Mouse (Mus musculus) forebrain, embryonic 11.5 days (tissue): ENCODE measurements at regions not wholly inside any gene's neighbourhood (a gene's known extent, or its start where the extent isn't known, plus 50 kb on each side); places are given as distances from the start of the nearest gene placed in this dataset.

Experiments used
- ATAC-seq: fragments of 200-750 bp; cut with Nextera tagmentation; replicated peaks from 2 replicates; pipeline ENCODE4 v1.8.0; 2017; ENCODE audit warnings: moderate TSS enrichment; ENCODE audit not compliant: low FRiP score
- DNase-seq: peaks from one replicate; pipeline ENCODE4 v3.0.0-alpha.2; 2017; ENCODE audit warnings: low spot score
- H3K27ac ChIP-seq: fragments of 300-500 bp; sonication (generic); 2 replicates; pipeline ENCODE4 v1.5.1; 2014; ENCODE audit warnings: low read depth, low read length
- H3K27me3 ChIP-seq: fragments of 300-500 bp; sonication (generic); 2 replicates; pipeline ENCODE4 v1.6.1; 2014; ENCODE audit warnings: mild to moderate bottlenecking, low read length, mixed read lengths; ENCODE audit not compliant: control insufficient read depth, insufficient read depth
- H3K36me3 ChIP-seq: fragments of 300-500 bp; sonication (generic); 2 replicates; pipeline ENCODE4 v1.6.1; 2014; ENCODE audit warnings: mild to moderate bottlenecking, low read length, moderate library complexity, mixed read lengths; ENCODE audit not compliant: control insufficient read depth, insufficient read depth
- H3K4me1 ChIP-seq: fragments of 300-500 bp; sonication (generic); replicated peaks from 2 replicates; pipeline ENCODE4 v1.6.1; 2014; ENCODE audit warnings: low read length, mixed read lengths; ENCODE audit not compliant: control insufficient read depth, insufficient read depth
- H3K4me2 ChIP-seq: fragments of 300-500 bp; sonication (generic); 2 replicates; pipeline ENCODE4 v1.6.1; 2014; ENCODE audit warnings: low read depth, mild to moderate bottlenecking, low read length, moderate library complexity, mixed read lengths; ENCODE audit not compliant: severe bottlenecking
- H3K4me3 ChIP-seq: fragments of 300-500 bp; sonication (generic); 2 replicates; pipeline ENCODE4 v1.5.1; 2014; ENCODE audit warnings: low read depth, low read length
- H3K9ac ChIP-seq: fragments of 300-500 bp; sonication (generic); 2 replicates; pipeline ENCODE4 v1.6.1; 2014; ENCODE audit warnings: low read length
- H3K9me3 ChIP-seq: fragments of 300-500 bp; sonication (generic); 2 replicates; pipeline ENCODE4 v1.6.1; 2016; ENCODE audit warnings: low read length, mixed read lengths; ENCODE audit not compliant: control insufficient read depth
- WGBS: fragments of 180-500 bp; shearing (Covaris S2); extraction: QIAGEN DNeasy Blood & Tissue Kit; methylation state at CpG from one replicate; pipeline ENCODE4 v1.1.7; 2014; 5-methylcytosine and 5-hydroxymethylcytosine counted together

- 84% methylated on average over 5 of the region's 5 CpGs for WGBS
- no peak overlapping the region for H3K9ac ChIP-seq
These were observed 79.2 kb upstream of the Tbc1d5 start for GRCm38 (mm10) chr17:51258316-51258715.

GRCm38 (mm10) chr17:51248543-51248942 lies 69.4 kb upstream of the Tbc1d5 start:
- H3K4me3 ChIP-seq = no peak overlapping the region
- H3K27me3 ChIP-seq = no peaks in the 10 kb centered on the region
- no peak overlapping the region for H3K27ac ChIP-seq
- no peaks in the 10 kb centered on the region for H3K9me3 ChIP-seq
- no peak for DNase-seq
- no peaks in the 10 kb centered on the region for H3K36me3 ChIP-seq
- H3K4me1 ChIP-seq = no peaks in the 10 kb centered on the region
- 88% methylated on average over 6 of the region's 6 CpGs for WGBS
- H3K4me2 ChIP-seq = no peak overlapping the region
- no peak overlapping the region for H3K9ac ChIP-seq
- ATAC-seq = no peak

More at GRCm38 (mm10) chr17:51258316-51258715, 79.2 kb upstream of the Tbc1d5 start:
- Histone ChIP-seq H3K27me3 (no peaks in the 10 kb centered on the region), H3K4me2 (no peak overlapping the region), H3K4me1 (no peaks in the 10 kb centered on the region), H3K27ac (no peak overlapping the region), H3K4me3 (no peak overlapping the region), H3K36me3 (no peaks in the 10 kb centered on the region), H3K9me3 (no peaks in the 10 kb centered on the region)
- DNase-seq (no peak), ATAC-seq (no peak)

- Histone ChIP-seq H3K27me3 (no peaks in the 10 kb centered on the region), H3K4me1 (no peaks in the 10 kb centered on the region), H3K9ac (no peak overlapping the region), H3K9me3 (no peaks in the 10 kb centered on the region), H3K4me3 (no peak overlapping the region), H3K27ac (no peak overlapping the region), H3K4me2 (no peak overlapping the region), H3K36me3 (no peaks in the 10 kb centered on the region)
- no peak for DNase-seq
- ATAC-seq = no peak
- WGBS = 86% methylated on average over 3 of the region's 3 CpGs
These were observed 66.9 kb upstream of the Tbc1d5 start for GRCm38 (mm10) chr17:51246038-51246437.

DNA sequence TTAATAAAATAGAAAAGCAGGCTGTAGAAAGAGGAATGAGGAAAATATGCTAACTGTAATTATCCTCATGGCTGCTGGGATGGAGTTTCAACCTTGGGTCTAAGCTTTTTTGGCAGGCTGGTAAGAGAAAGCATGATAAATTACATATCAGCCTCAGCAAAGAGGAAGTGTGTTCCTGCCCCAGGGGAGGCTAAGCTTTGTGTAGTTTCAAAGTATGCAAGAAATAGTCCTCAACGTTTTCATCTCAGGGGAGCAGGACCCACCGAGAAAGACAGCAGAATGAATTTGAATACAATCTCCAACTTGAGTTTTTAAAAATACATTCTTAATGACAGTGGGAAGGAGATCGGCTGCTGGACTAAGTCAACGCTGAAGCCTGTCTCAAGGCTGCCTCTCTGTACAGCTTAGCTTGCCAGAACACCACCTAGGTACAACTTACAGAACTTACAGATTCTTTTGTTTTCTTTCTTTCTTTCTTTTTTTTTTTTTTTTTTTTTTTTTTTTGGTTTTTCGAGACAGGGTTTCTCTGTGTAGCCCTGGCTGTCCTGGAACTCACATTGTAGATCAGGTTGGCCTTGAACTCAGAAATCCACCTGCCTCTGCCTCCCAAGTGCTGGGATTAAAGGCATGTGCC lies 61.3 kb upstream of the Tbc1d5 start:
- H3K27ac ChIP-seq = no peak overlapping the region
- DNase-seq = no peak
- no peaks in the 10 kb centered on the region for H3K27me3 ChIP-seq
- ATAC-seq = no peak
- H3K4me2 ChIP-seq = no peak overlapping the region
- no peak overlapping the region for H3K4me3 ChIP-seq
- no peak overlapping the region for H3K9ac ChIP-seq
- 84% methylated on average over 4 of the region's 5 CpGs for WGBS
- H3K36me3 ChIP-seq = no peaks in the 10 kb centered on the region
- H3K4me1 ChIP-seq = no peaks in the 10 kb centered on the region
- H3K9me3 ChIP-seq = no peaks in the 10 kb centered on the region

DNA sequence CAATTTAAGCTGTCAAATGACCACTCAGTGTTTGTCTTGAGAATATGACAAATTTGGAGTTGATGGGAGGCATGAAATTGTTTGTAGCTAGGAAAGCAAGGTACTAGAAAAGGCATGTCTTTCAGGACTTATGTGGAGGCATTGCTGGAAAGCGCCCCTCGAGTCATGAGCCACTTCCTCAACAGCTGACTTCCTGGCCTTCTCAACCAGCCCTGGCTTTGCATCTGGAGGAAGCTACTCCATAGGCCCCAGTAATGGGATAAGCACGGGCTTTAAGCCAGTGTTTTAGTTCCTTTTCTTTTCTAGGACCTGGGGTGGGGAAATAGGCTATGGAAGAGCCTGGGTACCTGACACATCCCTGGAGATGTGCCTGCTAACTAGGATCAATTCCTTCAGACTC lies 60.3 kb upstream of the Tbc1d5 start:
- Histone ChIP-seq H3K27me3 (no peaks in the 10 kb centered on the region), H3K36me3 (no peaks in the 10 kb centered on the region), H3K4me3 (no peak overlapping the region), H3K27ac (no peak overlapping the region), H3K4me1 (no peaks in the 10 kb centered on the region), H3K9ac (no peak overlapping the region), H3K4me2 (no peak overlapping the region), H3K9me3 (no peaks in the 10 kb centered on the region)
- no peak for DNase-seq
- 72% methylated on average over 3 of the region's 3 CpGs for WGBS
- no peak for ATAC-seq
